Mouse (Mus musculus) forebrain, embryonic 12.5 days (tissue): ENCODE data around the gene Lce1m. TPM values are rescaled to one million over a fixed set of nuclear protein-coding genes. Genes with fewer than 3 reads are reported as not detected.

ENCODE experiments used
- ATAC-seq: fragments of 200-750 bp; cut with Nextera tagmentation; 2 replicates; pipeline ENCODE4 v1.8.0; 2017; ENCODE audit warnings: moderate TSS enrichment; ENCODE audit not compliant: low FRiP score
- H3K27ac ChIP-seq: fragments of 300-500 bp; sonication (generic); 2 replicates; pipeline ENCODE4 v1.5.1; 2016; ENCODE audit warnings: mild to moderate bottlenecking
- H3K27me3 ChIP-seq: fragments of 300-500 bp; sonication (generic); 2 replicates; pipeline ENCODE4 v1.6.1; 2016; ENCODE audit warnings: mild to moderate bottlenecking
- H3K36me3 ChIP-seq: fragments of 300-500 bp; sonication (generic); replicated peaks from 2 replicates; pipeline ENCODE4 v1.6.1; 2016; ENCODE audit warnings: mild to moderate bottlenecking
- H3K4me1 ChIP-seq: fragments of 300-500 bp; sonication (generic); 2 replicates; pipeline ENCODE4 v1.6.1; 2016
- H3K4me2 ChIP-seq: fragments of 300-500 bp; sonication (generic); 2 replicates; pipeline ENCODE4 v1.6.1; 2016; ENCODE audit warnings: mild to moderate bottlenecking, moderate library complexity
- H3K4me3 ChIP-seq: fragments of 300-500 bp; sonication (generic); replicated peaks from 2 replicates; pipeline ENCODE4 v1.5.1; 2016; ENCODE audit warnings: mild to moderate bottlenecking
- H3K9ac ChIP-seq: fragments of 300-500 bp; sonication (generic); 2 replicates; pipeline ENCODE4 v1.6.1; 2016; ENCODE audit warnings: mild to moderate bottlenecking
- H3K9me3 ChIP-seq: fragments of 300-500 bp; sonication (generic); 2 replicates; pipeline ENCODE4 v1.6.1; 2016
- WGBS: fragments of 180-500 bp; shearing (Covaris S2); methylation state at CpG from one replicate; pipeline ENCODE4 v1.1.7; 2016; 5-methylcytosine and 5-hydroxymethylcytosine counted together
- polyA plus RNA-seq: library from polyadenylated mRNA; unstranded; fragments of >200 nt; fragmentation: Nextera tagmentation; extraction: Ambion mirVana; gene quantifications from 2 replicates; pipeline ENCODE4 v1.2.1, GENCODE M21; 2016

The Lce1m gene
- polyA plus RNA-seq, 1 experiment from 2014 or later: not detected

DNA sequence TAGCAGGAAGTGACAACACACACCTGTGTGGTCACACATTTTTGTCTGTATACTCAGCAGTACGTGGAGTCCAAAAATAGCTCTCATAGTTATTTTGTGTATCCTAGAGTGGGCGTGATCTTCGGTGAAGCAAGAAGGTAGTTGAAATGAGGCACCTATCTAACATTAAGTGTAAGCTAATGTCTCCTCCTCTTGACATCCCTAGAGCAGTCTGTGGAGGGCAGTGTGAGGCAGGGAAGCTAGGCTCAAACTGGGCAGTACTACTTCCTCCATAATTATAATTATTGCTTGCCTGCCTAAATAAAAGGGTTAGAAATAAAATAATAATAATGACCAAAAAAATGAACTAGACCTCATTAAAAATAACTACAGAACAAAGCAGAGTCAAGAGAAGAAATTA, 18.2 kb downstream of the Lce1m start:
- WGBS: 82% methylated on average over 3 of the region's 3 CpGs
- H3K27me3 ChIP-seq: no peaks in the 10 kb centered on the region
- H3K4me3 ChIP-seq: no peak overlapping the region
- no peaks in the 10 kb centered on the region for H3K9me3 ChIP-seq
- no peaks in the 10 kb centered on the region for H3K36me3 ChIP-seq
- H3K9ac ChIP-seq: no peak overlapping the region
- H3K27ac ChIP-seq: no peak overlapping the region
- no peak for ATAC-seq
- H3K4me2 ChIP-seq: no peak overlapping the region
- H3K4me1 ChIP-seq: no peaks in the 10 kb centered on the region

DNA sequence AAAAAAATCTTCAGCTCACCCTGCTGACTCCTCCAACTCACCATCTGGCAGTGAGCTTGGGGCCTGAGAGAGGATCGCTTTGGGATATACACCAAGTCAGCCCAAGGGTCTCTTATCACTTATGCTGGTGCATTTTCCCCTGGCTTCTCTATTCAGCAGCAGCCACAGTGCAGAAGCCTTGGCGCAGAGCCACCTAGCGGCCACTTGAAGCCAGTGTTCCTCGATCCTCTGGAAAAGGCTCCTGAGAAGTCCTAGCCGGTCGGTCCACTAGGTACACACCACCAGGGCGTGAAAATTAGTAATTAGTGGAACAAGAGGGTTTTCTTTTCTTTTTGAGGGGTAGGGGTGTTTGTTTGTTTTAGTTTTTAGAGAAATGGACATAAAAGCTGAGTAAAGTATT, 20.2 kb downstream of the Lce1m start:
- no peak overlapping the region for H3K4me3 ChIP-seq
- ATAC-seq: peak; percentile 89
- H3K4me2 ChIP-seq: no peak overlapping the region
- no peaks in the 10 kb centered on the region for H3K4me1 ChIP-seq
- H3K27me3 ChIP-seq: no peaks in the 10 kb centered on the region
- H3K27ac ChIP-seq: no peak overlapping the region
- WGBS: 3% methylated on average over 7 of the region's 7 CpGs
- no peaks in the 10 kb centered on the region for H3K9me3 ChIP-seq
- H3K9ac ChIP-seq: no peak overlapping the region
- H3K36me3 ChIP-seq: no peaks in the 10 kb centered on the region

DNA sequence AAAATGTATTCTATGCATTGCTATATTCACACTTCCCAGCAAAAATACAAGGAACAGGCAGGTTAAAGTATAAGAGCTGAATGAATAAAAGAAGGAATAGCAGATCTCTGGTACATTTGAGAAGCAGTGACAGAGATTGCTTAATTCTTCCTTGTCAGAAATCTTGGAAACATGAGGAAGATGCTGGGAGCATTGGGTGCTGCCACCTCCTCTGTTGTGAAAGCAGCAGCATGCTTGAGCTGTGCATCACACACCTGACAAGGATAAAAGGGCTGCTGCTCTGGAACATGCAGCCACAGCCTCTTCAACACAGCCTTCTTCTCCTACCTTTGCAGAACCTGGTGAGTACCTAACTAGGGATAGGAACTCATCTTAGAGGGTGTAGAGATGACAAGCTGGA, 26.9 kb downstream of the Lce1m start, which contains the start of gene Lce3f:
TSS of gene Lce3f (plus strand) at position 301 of the 400 bp plus-strand sequence.
- no peak within 1 kb of the TSS for H3K9ac ChIP-seq
- H3K4me1 ChIP-seq: no peaks in the 10 kb centered on the region
- H3K27me3 ChIP-seq: no peaks in the 10 kb centered on the region
- H3K4me3 ChIP-seq: no peak within 1 kb of the TSS
- no peaks in the 10 kb centered on the region for H3K36me3 ChIP-seq
- no peaks in the 10 kb centered on the region for H3K9me3 ChIP-seq
- ATAC-seq: no peak
- no peak within 1 kb of the TSS for H3K4me2 ChIP-seq
- no peak within 1 kb of the TSS for H3K27ac ChIP-seq

DNA sequence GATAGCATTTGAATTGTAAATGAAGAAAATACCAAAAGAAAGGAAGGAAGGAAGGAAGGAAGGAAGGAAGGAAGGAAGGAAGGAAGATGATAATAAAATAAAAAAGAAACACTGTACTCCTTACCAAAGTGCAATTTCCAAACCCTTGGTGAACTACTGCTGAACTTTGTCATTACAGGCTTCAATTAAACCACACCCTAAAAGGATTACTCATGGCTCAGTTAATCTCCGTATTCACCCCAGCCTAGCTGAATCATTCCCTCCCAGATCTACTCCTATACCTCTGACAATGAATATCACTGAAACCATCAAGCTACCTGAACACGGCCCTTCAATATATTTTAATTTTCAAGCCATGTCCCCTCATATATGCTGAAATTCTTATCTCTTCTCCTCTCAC, 40.4 kb downstream of the Lce1m start:
- 70% methylated on average over 2 of the region's 2 CpGs for WGBS
- H3K4me3 ChIP-seq: no peak overlapping the region
- H3K4me2 ChIP-seq: no peak overlapping the region
- no peaks in the 10 kb centered on the region for H3K4me1 ChIP-seq
- H3K27me3 ChIP-seq: no peaks in the 10 kb centered on the region
- no peak overlapping the region for H3K9ac ChIP-seq
- no peak overlapping the region for H3K27ac ChIP-seq
- ATAC-seq: no peak
- H3K9me3 ChIP-seq: no peaks in the 10 kb centered on the region
- no peaks in the 10 kb centered on the region for H3K36me3 ChIP-seq

Other genes with a start within 250 kb of the Lce1m start
- gene Lce1i, start 240.2 kb downstream of the Lce1m start, polyA plus RNA-seq: not detected in 2 replicates
- gene Lce1j, start 228.5 kb downstream of the Lce1m start, polyA plus RNA-seq: not detected in 2 replicates
- not detected in 2 replicates for gene Lce1k, start 211.2 kb downstream of the Lce1m start, polyA plus RNA-seq
- gene Kprp, start 191.8 kb downstream of the Lce1m start, polyA plus RNA-seq: not detected in 2 replicates
- not detected in 2 replicates for gene Lce1l, start 167.8 kb downstream of the Lce1m start, polyA plus RNA-seq
- not detected in 2 replicates for gene 2310050C09Rik, start 148.8 kb downstream of the Lce1m start, polyA plus RNA-seq
- not detected in 2 replicates for gene Lce3a, start 92.8 kb downstream of the Lce1m start, polyA plus RNA-seq
- not detected in 2 replicates for gene Lce3b, start 86.1 kb downstream of the Lce1m start, polyA plus RNA-seq
- gene Lce3c, start 74.6 kb downstream of the Lce1m start, polyA plus RNA-seq: not detected in 2 replicates
- not detected in 2 replicates for gene Lce3d, start 61.7 kb downstream of the Lce1m start, polyA plus RNA-seq
- not detected in 2 replicates for gene Lce3e, start 52.0 kb downstream of the Lce1m start, polyA plus RNA-seq
- gene Lce3f, start 26.8 kb downstream of the Lce1m start, polyA plus RNA-seq: not detected in 2 replicates
- gene Crct1, start 3.4 kb downstream of the Lce1m start, polyA plus RNA-seq: not detected in 2 replicates
- not detected in 2 replicates for gene Gm4858, start 49.8 kb upstream of the Lce1m start, polyA plus RNA-seq
- gene Crnn, start 125.7 kb upstream of the Lce1m start, polyA plus RNA-seq: not detected in 2 replicates
- not detected in 2 replicates for gene Flg2, start 178.2 kb upstream of the Lce1m start, polyA plus RNA-seq